Mouse (Mus musculus): ENCODE measurements around the gene Zfp362.

Zfp362 gene

GRCm38 (mm10) chr4:128801675-128802465, 4.0 kb downstream of the Zfp362 start:
- DNase-seq (ENCODE audit: low spot score) = peak; percentile 61

DNA sequence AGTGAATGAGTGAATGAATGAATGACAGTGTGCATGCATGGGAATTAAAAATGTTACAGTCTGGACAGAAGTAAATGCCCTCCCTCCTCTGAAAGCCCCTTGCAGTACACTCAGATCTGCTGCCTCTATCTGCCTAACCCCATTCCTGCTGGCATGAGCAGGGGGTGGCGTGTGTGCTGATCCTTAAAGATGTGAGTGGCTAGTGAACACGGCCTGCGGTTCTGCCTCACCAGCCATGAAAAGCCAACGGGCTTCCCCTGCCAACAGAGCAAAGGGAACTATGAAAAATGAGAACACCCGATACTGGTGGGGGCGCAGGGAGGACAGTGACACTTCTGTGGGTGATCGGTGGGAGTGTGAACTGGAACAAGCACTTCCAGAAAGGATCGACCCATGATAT, 9.1 kb downstream of the Zfp362 start:
- no peak for DNase-seq (ENCODE audit: low spot score)

GRCm38 (mm10) chr4:128795596-128795995, 10.2 kb downstream of the Zfp362 start:
- no peak for DNase-seq (ENCODE audit: low spot score)

DNA sequence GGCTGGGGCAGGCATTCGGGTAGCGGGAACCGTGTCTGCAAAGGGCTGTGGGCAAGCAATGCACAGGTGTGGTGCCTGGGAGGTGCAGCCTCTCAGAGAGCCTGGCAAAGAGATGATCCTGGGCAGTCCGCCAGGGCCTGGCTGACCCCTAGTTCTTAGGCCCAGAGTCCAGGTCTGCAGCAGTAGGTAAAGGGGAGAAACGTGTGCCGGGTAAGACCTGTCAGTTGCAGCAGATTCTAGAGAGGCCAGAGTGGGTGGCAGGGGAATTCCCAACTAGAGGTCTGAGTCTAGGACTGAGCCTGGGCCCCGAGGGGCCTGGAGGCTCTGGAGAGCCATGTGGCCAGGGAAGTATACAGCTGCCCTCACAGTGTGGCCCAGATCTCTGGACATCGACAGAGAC, 11.6 kb downstream of the Zfp362 start:
- no peak for DNase-seq (ENCODE audit: low spot score)

- DNase-seq (ENCODE audit: low spot score) = peak; percentile 48
Observed at GRCm38 (mm10) chr4:128793710-128794109, 12.1 kb downstream of the Zfp362 start.

DNA sequence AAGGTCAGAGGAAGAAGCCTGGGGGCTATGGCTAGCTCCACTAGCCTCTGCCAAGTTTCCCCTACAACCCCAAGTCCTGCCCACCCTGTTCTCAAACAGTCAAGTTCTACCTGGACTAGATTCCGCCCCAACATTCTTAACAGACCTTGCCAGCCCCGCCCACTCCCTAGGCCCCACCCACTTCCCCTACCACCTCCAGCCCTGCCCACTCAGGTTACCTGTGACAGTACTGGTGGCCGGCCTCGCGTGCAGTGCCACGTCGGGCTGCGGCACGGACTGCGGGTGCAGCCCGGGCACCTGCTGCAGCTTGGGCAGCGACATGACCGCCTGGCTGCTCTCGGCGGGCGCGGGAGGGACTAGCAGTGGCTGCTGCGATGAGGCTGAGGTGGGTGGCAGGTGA, 16.2 kb downstream of the Zfp362 start:
- DNase-seq (ENCODE audit: low spot score) = peak; percentile 55

- DNase-seq (ENCODE audit: low spot score) = no peak
Observed at GRCm38 (mm10) chr4:128788108-128788507, 17.7 kb downstream of the Zfp362 start.

- DNase-seq (ENCODE audit: low spot score) = no peak
Observed at GRCm38 (mm10) chr4:128787023-128787939, 18.6 kb downstream of the Zfp362 start.

DNA sequence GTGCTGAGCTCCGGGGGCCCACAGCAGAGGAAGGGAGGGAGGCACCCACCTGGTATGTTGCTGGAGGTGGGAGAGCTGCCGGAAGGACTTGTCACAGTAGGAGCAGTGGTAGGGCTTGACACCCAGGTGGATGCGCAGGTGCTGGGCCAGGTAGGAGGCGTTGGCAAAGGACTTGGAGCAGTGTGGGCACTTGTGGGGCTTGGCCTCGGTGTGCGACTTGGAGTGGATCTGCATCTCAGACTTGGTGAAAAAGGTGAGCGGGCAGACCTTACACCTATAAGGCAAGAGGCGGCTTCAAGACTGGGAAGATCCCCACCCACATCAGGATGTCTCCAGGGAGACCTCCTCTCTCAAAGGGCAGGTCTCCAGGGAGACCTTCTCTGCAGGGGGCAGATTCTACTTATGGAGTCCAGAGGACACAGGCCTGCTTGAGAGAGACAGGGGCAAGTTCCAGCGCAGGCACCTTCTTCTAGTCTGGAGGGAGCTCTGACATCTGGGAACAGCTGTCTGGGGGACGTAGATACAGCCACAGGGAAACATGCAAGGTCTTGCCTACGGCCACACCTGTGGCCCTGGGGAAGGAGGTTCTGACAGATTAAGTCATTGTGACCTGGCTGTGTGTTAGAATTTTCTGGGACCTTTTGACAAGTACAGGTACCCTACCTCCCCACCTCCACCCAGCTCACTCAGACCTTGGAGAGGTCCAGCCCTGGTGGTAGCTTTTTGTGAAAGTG, 19.8 kb downstream of the Zfp362 start:
- no peak for DNase-seq (ENCODE audit: low spot score)

- no peak for DNase-seq (ENCODE audit: low spot score)
Observed at GRCm38 (mm10) chr4:128784950-128785631, 20.8 kb downstream of the Zfp362 start.

- DNase-seq (ENCODE audit: low spot score) = no peak
Observed at GRCm38 (mm10) chr4:128782645-128783044, 23.2 kb downstream of the Zfp362 start.

- DNase-seq (ENCODE audit: low spot score) = no peak
Observed at GRCm38 (mm10) chr4:128782037-128782436, 23.8 kb downstream of the Zfp362 start.

- no peak for DNase-seq (ENCODE audit: low spot score)
Observed at GRCm38 (mm10) chr4:128777593-128777992, 28.3 kb downstream of the Zfp362 start.

GRCm38 (mm10) chr4:128776568-128777289, 29.1 kb downstream of the Zfp362 start:
- DNase-seq (ENCODE audit: low spot score) = peak; percentile 70

DNA sequence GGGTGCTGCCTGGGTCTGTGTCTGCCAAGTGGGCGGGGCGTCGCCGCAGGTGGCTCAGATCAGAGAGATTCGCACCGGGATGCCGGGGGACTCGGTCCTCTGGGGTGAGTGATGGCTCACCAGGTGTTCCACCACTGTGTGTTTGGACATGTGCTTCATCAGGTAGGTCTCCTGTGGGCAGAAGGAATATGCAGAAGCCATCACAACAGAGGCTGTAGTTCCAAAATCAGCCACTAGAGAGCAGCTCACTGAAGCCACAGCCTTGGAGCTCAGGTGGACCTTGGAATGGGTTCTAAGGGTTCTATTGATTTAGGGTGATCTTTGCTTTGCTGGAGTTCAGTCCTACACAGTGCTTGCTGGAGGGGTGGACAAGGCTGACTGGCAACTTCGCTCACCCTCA, 31.4 kb downstream of the Zfp362 start:
- DNase-seq (ENCODE audit: low spot score) = peak; percentile 52

- DNase-seq (ENCODE audit: low spot score) = no peak
Observed at GRCm38 (mm10) chr4:128773820-128774219, 32.0 kb downstream of the Zfp362 start.

- DNase-seq (ENCODE audit: low spot score) = no peak
Observed at GRCm38 (mm10) chr4:128770698-128771097, 35.1 kb downstream of the Zfp362 start.

- peak; percentile 43 for DNase-seq (ENCODE audit: low spot score)
Observed at GRCm38 (mm10) chr4:128769569-128770355, 36.1 kb downstream of the Zfp362 start.

DNA sequence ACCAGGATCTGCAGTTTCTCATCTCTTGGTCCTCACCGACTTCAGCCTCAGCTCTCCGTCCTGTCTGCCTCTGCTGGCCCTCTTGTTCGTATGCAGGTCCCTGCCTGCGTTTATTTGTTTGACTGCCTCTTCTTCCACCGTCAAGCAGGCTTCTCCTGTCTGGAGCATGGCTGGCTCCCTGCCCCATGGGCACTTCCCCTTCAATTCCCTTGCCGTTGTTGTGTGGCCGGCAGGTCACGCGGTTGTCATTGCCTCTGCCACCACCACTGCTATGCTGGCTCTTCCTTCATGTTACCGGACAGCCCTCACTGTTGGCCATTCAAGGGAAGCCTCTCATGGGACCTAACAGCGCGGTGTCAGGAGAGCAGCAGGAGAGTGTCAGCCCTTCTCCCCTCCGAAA, 37.7 kb downstream of the Zfp362 start:
- DNase-seq (ENCODE audit: low spot score) = no peak

GRCm38 (mm10) chr4:128766929-128767328, 38.9 kb downstream of the Zfp362 start:
- no peak for DNase-seq (ENCODE audit: low spot score)
